Mouse (Mus musculus): ENCODE data around the gene Cdc42se1.

DNA sequence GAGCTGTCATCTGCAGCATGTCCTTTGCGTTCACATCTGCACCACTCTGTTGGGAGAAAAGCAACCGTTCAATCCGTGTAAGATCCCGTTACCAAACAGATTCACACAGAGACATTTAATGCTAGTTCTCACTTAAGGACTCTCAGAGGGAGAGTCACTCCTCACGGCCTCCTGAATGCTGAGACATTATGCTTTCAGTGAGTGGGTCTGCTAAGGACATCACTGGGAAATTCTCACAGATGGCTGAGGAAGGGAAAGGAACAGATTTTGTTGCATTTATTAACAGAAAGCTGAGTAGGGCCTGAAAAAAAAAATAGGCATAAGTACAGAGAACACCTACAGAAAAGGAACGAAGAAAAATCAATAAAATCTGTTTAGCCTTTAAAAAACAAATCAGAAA lies 24.7 kb upstream of the Cdc42se1 start:
- TF ChIP-seq CTCF (IDR thresholded peaks at IDR 0.05; ENCODE audit: low read depth, low read length) = no peak
- no peak for TF ChIP-seq GATA2 (IDR thresholded peaks at IDR 0.05; ENCODE audit: borderline replicate concordance, low read depth, low read length)

Measured in G1E (cell line).